Mouse (Mus musculus) ES-Bruce4 (cell line): ENCODE measurements around the gene Ttc28.

Experiments used
- CTCF ChIP-seq: IDR thresholded peaks from one replicate; pipeline ENCODE4 v1.8.1; 2011; ENCODE audit warnings: low read depth, low read length
- POLR2A ChIP-seq: IDR thresholded peaks from one replicate; pipeline ENCODE4 v1.8.1; 2011; ENCODE audit warnings: low read length; ENCODE audit not compliant: insufficient read depth

- no peak for TF ChIP-seq POLR2A
- no peak for TF ChIP-seq CTCF
Observed at GRCm38 (mm10) chr5:111097233-111098160, 217.9 kb downstream of the Ttc28 start.
